Mouse (Mus musculus) hindbrain, postnatal 0 days (tissue): ENCODE results near the gene Gm42715. TPM values are rescaled to one million over a fixed set of nuclear protein-coding genes. Genes with fewer than 3 reads are reported as not detected.
"Not testable (repeated sequence)": the region's sequence is repeated elsewhere in the genome, so short reads cannot be mapped to it uniquely, and the experiment has no call there.

Experiments
- ATAC-seq: fragments of 200-750 bp; cut with Nextera tagmentation; 2 replicates; pipeline ENCODE4 v1.8.0; 2017; ENCODE audit warnings: mild to moderate bottlenecking, moderate TSS enrichment, moderate library complexity
- DNase-seq: peaks from one replicate; pipeline ENCODE4 v3.0.0-alpha.2; 2015; ENCODE audit warnings: low spot score
- H3K27ac ChIP-seq: fragments of 300-500 bp; sonication (generic); 2 replicates; pipeline ENCODE4 v1.5.1; 2014; ENCODE audit warnings: mild to moderate bottlenecking
- H3K27me3 ChIP-seq: fragments of 300-500 bp; sonication (generic); 2 replicates; pipeline ENCODE4 v1.6.1; 2014; ENCODE audit warnings: low read length, mixed read lengths; ENCODE audit not compliant: insufficient read depth
- H3K36me3 ChIP-seq: fragments of 300-500 bp; sonication (generic); 2 replicates; pipeline ENCODE4 v1.6.1; 2014; ENCODE audit warnings: low read length, mixed read lengths; ENCODE audit not compliant: insufficient read depth
- H3K4me1 ChIP-seq: fragments of 300-500 bp; sonication (generic); 2 replicates; pipeline ENCODE4 v1.6.1; 2014; ENCODE audit warnings: antibody characterized with exemption, low read length, mixed read lengths; ENCODE audit not compliant: insufficient read depth
- H3K4me2 ChIP-seq: fragments of 300-500 bp; sonication (generic); 2 replicates; pipeline ENCODE4 v1.6.1; 2014; ENCODE audit warnings: low read depth, mild to moderate bottlenecking, low read length, moderate library complexity, mixed read lengths
- H3K4me3 ChIP-seq: fragments of 300-500 bp; sonication (generic); 2 replicates; pipeline ENCODE4 v1.5.1; 2014; ENCODE audit warnings: low read length
- H3K9ac ChIP-seq: fragments of 300-500 bp; sonication (generic); replicated peaks from 2 replicates; pipeline ENCODE4 v1.6.1; 2014; ENCODE audit warnings: mild to moderate bottlenecking, low read length, moderate library complexity, mixed read lengths
- H3K9me3 ChIP-seq: fragments of 300-500 bp; sonication (generic); 2 replicates; pipeline ENCODE4 v1.6.1; 2016; ENCODE audit warnings: low read length, mixed read lengths
- CTCF ChIP-seq: IDR thresholded peaks from 2 replicates; pipeline ENCODE4 v1.5.1; 2016; ENCODE audit warnings: antibody characterized with exemption, control low read depth, low read depth
- WGBS: fragments of 180-500 bp; shearing (Covaris S2); extraction: QIAGEN DNeasy Blood & Tissue Kit; methylation state at CpG from one replicate; pipeline ENCODE4 v1.1.7; 2014; 5-methylcytosine and 5-hydroxymethylcytosine counted together
- polyA plus RNA-seq: library from polyadenylated mRNA; unstranded; fragments of >200 nt; fragmentation: Nextera tagmentation; extraction: Ambion mirVana; gene quantifications from 2 replicates; pipeline ENCODE4 v1.2.1, GENCODE M21; 2015
- total RNA-seq: library from RNA; depleted of rRNA; stranded (reverse); fragments of >200 nt; gene quantifications from 2 replicates; pipeline ENCODE4 v1.2.3, GENCODE M21; 2014

Gene Gm42715
- total and polyA plus RNA-seq, 2 experiments from 2014 or later: 11.2 to 18.9 TPM

GRCm38 (mm10) chr7:127479318-127480225 lies 39.8 kb upstream of the Gm42715 start:
- peaks cover 46% of the 10 kb centered on the region for H3K36me3 ChIP-seq
- peak overlapping the region; percentile 89 for H3K4me3 ChIP-seq
- peak overlapping the region; percentile 97 for H3K9ac ChIP-seq
- H3K27me3 ChIP-seq: no peaks in the 10 kb centered on the region
- peak overlapping the region; percentile 98 for H3K27ac ChIP-seq
- no peak for TF ChIP-seq CTCF
- no peaks in the 10 kb centered on the region for H3K9me3 ChIP-seq
- H3K4me1 ChIP-seq: peaks cover 20% of the 10 kb centered on the region
- 2% methylated on average over 47 of the region's 48 CpGs for WGBS
- peak overlapping the region; percentile 94 for H3K4me2 ChIP-seq
- ATAC-seq (no peak), DNase-seq (peak; percentile 27)

DNA sequence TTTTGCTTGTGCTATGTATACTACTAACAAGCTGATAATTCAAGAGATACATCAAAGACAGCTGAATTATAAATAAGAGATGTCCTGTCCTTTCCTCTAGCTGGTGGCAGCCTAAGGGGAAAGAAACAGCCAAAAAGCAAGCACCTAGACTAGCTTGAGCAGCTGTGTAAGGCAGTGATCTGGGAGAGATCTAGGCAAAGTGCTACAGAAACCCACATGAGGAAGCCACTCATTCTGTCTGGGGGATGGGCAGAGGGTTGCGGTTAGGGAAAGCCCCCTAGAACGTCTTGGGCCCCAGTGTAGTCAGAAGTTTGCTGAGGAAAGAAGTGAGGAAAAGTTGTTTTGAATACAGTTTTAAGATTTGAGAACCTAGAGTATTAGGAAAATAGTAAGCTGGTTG lies 39.1 kb upstream of the Gm42715 start:
- ATAC-seq: no peak
- H3K4me1 ChIP-seq: peaks cover 20% of the 10 kb centered on the region
- TF ChIP-seq CTCF: no peak
- peak overlapping the region; percentile 89 for H3K4me3 ChIP-seq
- H3K27me3 ChIP-seq: no peaks in the 10 kb centered on the region
- no peak overlapping the region for H3K27ac ChIP-seq
- DNase-seq: no peak
- peak overlapping the region; percentile 94 for H3K4me2 ChIP-seq
- WGBS: 61% methylated on average over 2 of the region's 2 CpGs
- no peaks in the 10 kb centered on the region for H3K9me3 ChIP-seq
- peak overlapping the region; percentile 97 for H3K9ac ChIP-seq
- H3K36me3 ChIP-seq: peaks cover 46% of the 10 kb centered on the region

DNA sequence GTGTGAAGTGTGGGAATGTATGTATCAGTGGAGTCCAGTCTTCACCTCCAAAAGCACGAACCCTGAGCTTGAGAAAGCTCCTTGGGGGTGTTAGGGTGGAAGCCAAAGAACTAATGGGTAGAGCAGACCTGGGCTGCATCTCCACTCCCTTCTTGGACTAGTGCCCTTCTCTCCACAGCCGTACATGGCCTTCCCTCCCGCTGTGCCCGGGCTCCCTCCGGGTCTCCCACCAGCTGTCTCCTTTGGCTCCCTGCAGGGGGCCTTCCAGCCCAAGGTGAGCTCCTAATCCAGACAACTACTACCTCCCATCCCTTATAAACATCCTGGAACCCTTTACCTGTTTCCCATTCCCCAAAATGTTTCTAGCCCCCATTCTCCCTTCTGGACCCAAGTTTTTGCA lies 34.0 kb upstream of the Gm42715 start:
- 58% methylated on average over 5 of the region's 5 CpGs for WGBS
- Histone ChIP-seq H3K27me3 (no peaks in the 10 kb centered on the region), H3K9ac (no peak overlapping the region), H3K4me2 (no peak overlapping the region), H3K27ac (no peak overlapping the region), H3K36me3 (peaks cover 83% of the 10 kb centered on the region), H3K9me3 (no peaks in the 10 kb centered on the region), H3K4me3 (no peak overlapping the region), H3K4me1 (peaks cover 6% of the 10 kb centered on the region; the same call in 1 of the 2 replicates)
- TF ChIP-seq CTCF: no peak
- DNase-seq (no peak), ATAC-seq (no peak)

DNA sequence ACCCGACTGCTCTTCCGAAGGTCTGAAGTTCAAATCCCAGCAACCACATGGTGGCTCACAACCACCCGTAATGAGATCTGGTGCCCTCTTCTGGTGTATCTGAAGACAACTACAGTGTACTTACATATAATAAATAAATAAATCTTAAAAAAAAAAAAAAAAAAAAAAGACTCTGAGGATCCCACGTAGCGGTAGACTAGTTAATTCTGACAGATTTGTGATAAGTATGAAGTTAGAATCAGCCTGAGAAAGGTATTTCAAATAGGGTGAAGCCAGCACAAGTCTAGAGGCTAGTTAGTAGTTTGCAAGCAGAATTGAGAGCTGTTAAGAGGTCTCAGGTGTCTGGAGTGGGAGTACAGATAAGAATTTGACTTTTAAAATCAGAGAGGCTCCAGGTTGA lies 31.0 kb upstream of the Gm42715 start:
- not testable (repeated sequence) for H3K4me3 ChIP-seq, ATAC-seq

DNA sequence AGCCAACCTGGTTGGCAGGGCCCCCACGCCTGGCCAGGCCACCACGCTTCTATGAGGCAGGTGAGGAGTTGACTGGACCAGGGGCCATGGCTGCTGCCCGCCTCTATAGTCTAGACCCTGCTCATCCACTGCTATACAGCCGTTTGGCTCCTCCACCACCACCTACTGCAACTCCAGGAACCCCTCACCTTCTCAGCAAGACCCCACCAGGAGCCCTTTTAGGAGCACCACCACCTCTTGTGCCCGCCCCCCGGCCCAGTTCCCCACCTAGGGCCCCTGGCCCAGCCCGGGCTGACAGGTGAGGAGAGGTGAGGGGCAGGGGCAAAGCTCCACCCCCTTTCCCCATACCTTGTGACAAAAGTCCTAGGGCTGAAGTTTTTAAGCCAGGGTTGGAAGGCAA lies 29.4 kb upstream of the Gm42715 start:
- Histone ChIP-seq H3K4me2 (no peak overlapping the region), H3K9ac (no peak overlapping the region), H3K27me3 (no peaks in the 10 kb centered on the region), H3K27ac (no peak overlapping the region), H3K4me1 (no peaks in the 10 kb centered on the region), H3K9me3 (no peaks in the 10 kb centered on the region), H3K4me3 (no peak overlapping the region), H3K36me3 (peaks cover 62% of the 10 kb centered on the region)
- ATAC-seq (no peak), DNase-seq (no peak)
- 93% methylated on average over 7 of the region's 7 CpGs for WGBS
- no peak for TF ChIP-seq CTCF

More for the DNA sequence above, 31.0 kb upstream of the Gm42715 start:
- not testable (repeated sequence) for H3K27me3 ChIP-seq, H3K27ac ChIP-seq, H3K9ac ChIP-seq, H3K4me2 ChIP-seq, DNase-seq, H3K4me1 ChIP-seq, H3K9me3 ChIP-seq
- 77% methylated on average over 4 of the region's 5 CpGs for WGBS
- peaks cover 76% of the 10 kb centered on the region for H3K36me3 ChIP-seq

DNA sequence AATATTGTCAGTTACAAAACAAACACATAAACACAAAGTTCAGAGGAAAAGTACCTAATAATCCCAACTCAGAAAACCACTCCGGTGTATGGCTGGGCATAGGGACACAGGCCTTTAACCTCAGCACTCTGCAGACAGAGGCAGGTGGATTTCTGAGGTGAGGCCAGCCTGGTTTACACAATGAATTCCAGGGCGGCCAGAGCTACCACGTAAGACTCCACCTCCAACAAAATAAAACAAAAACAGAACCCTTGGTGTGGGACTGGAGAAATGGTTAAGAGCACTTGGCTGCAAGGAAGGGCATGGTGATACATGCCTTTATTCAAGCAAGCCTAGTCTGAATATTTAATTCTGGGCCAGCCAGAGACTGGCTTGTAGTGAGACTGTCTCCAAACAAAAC lies 27.5 kb upstream of the Gm42715 start:
- no peak for TF ChIP-seq CTCF
- no peak overlapping the region for H3K4me3 ChIP-seq
- H3K27me3 ChIP-seq: no peaks in the 10 kb centered on the region
- H3K4me1 ChIP-seq: no peaks in the 10 kb centered on the region
- no peak for ATAC-seq
- WGBS: 84% methylated on average over 3 of the region's 3 CpGs
- H3K4me2 ChIP-seq: no peak overlapping the region
- H3K9me3 ChIP-seq: no peaks in the 10 kb centered on the region
- H3K27ac ChIP-seq: no peak overlapping the region
- no peak overlapping the region for H3K9ac ChIP-seq
- peaks cover 44% of the 10 kb centered on the region for H3K36me3 ChIP-seq
- DNase-seq: no peak

DNA sequence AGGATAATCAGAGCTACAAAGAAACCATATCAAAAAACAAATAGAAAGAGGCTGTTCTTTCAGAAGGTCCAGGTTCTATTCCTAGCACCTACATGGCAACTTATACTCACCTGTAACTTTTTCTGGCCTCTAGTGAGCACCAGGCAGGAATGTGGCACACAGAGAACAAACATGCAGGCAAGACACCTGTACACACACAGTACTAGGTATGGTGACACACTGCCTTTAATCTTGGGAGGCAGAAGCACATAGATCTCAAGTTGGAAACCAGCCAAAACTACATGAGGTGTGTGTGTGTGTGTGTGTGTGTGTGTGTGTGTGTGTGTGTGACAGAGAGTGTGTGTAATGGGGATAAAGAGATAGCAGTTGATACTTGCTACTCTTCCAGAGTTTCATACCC lies 24.7 kb upstream of the Gm42715 start:
- H3K9me3 ChIP-seq: no peaks in the 10 kb centered on the region
- ATAC-seq: no peak

More for the DNA sequence above, 24.7 kb upstream of the Gm42715 start:
- H3K36me3 ChIP-seq: peaks cover 19% of the 10 kb centered on the region
- H3K9ac ChIP-seq: no peak overlapping the region
- H3K4me2 ChIP-seq: no peak overlapping the region
- DNase-seq: no peak
- no peaks in the 10 kb centered on the region for H3K4me1 ChIP-seq
- H3K4me3 ChIP-seq: no peak overlapping the region
- no peak overlapping the region for H3K27ac ChIP-seq
- H3K27me3 ChIP-seq: no peaks in the 10 kb centered on the region
- TF ChIP-seq CTCF: no peak
